Mouse (Mus musculus) adrenal gland, postnatal 4 days (tissue): ENCODE measurements at regions not wholly inside any gene's neighbourhood (a gene's known extent, or its start where the extent isn't known, plus 50 kb on each side); places are given as distances from the start of the nearest gene placed in this dataset.
A peak's percentile ranks its signal among the peaks of the same experiment; 100 is the strongest.
"Not testable (repeated sequence)": the region's sequence is repeated elsewhere in the genome, so short reads cannot be mapped to it uniquely, and the experiment has no call there.

ENCODE experiments used
- DNase-seq, 2 experiments: peaks; one replicate each; pipeline ENCODE4 v3.0.0; 2021 to 2022; ENCODE audit warnings: low spot score in 2 of 2, mixed read lengths in 2 of 2

GRCm38 (mm10) chr13:3341416-3341815, 196.4 kb upstream of the Gdi2 start:
- no peak for DNase-seq

DNA sequence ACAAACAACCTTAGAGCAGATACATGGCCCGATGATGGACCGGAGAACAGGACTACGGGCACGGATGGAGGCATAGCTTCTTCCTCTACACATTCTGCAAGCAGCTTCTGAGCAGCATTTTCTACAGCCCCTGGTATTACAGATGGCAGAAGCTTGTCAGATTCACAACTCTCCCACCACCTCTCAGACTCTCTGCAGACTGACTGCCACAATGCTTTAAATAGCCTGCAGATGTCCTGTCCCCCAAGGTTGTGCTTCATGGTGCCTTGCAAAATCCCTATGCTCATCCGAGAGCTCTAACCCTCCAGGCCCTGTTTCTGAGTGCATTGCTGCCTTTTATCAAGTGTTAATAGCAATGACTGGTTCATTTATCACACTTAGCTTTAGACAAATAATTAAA, 194.3 kb upstream of the Gdi2 start:
- no peak for DNase-seq

DNA sequence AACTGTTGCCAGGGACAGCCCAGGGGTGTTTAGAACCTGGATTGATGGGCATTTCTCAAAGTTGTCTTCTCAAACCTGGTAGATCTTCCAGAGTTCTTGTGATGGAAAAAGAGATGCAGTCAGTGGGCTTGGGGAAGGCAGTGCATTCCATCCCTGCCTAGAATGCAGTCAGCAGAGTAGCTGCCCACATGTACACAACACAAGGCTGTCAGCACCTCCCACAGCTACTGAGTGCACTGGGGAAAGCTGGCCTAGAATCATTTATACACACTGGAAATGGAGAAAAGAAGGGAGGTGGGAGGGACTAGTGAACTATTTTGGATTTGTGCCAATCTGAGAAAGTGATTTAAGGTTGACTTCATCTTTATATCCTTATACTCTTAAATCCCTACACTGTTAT, 183.0 kb upstream of the Gdi2 start:
- not testable (repeated sequence) for DNase-seq

DNA sequence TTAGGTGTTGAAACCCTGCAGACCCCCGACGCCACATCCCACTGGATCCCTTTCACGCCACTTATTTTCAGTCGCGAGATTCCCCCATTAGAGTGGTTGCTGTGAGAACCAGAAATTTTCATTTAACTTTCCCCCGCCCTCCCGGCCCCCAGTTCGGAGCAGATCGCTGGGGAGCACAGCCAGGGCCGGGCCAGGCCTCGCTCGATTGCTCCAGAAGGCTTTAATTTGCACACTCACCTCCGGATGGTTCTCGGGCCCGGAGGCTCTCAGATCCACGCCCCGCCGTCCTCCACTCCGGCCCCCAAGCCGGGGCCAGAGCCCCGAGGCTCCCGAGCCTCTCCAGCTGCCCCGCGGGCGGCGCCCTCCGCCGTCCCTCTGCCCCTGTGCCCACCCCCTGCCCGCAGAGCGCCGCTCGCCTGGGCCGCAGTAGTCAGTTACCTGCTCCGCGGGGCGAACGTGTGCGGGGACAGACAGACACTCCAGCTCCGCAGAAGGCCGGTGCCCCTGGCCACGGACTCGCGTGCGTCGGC, 179.7 kb upstream of the Gdi2 start:
- no peak for DNase-seq

DNA sequence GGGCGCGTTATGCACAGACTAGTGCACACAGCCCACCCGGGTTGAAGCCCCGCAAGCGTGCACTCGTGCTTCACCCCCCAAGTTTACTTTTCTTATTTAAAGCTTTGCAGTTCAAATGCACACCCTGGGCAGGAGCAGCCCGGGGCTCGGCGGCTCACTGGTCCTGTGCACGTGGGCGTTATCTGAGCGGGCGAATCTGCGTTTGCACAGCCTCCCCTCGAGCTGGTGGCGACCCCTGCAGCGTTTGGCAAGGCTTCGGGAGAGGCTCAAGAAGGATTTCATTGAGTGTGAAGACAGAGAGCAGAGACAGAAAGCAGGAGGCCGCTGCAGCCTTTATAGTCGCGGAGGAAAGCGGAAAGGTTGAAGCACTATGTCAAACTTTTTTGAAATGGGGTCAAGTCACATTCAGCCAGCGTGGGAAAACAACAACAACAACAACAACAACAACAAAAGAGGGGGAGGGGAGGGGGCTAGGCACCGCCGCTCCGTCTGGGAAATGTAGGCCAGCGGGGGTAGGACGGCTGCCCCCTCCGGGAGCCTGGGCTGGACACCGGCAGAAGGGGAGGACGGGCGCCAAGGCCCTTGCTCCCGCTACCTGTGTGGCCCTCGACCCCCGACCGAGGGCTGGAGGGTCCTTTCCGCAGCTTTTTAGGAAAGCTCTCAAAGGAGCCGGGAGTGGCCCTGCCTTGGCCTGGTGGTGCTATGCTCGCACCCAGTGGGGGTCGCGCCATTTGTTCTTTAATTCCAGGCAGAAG, 178.7 kb upstream of the Gdi2 start:
- DNase-seq: no peak

- DNase-seq: not testable (repeated sequence)
Measured at GRCm38 (mm10) chr13:3359751-3360260, 178.1 kb upstream of the Gdi2 start.

- DNase-seq: no peak
Measured at GRCm38 (mm10) chr13:3360503-3361490, 177.1 kb upstream of the Gdi2 start.

DNA sequence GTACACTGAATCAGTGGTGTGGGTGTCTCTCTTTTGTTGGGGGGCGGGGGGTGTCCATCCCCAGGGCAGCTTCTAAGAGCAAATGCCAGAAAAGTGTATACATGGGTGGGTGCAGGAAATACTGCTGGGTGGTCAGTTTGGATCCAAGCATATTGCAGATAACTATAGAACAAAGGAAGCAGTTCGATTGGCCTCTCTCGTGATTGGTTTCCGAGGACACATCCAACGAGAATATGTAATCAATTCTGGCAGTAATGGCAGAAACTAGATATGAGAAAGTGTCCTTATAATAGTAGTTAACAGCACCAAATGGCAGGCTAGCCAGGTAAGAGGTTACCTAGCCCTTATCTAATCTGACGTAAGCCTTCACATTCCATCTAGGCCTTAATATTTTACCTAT, 165.2 kb upstream of the Gdi2 start:
- DNase-seq: no peak

DNA sequence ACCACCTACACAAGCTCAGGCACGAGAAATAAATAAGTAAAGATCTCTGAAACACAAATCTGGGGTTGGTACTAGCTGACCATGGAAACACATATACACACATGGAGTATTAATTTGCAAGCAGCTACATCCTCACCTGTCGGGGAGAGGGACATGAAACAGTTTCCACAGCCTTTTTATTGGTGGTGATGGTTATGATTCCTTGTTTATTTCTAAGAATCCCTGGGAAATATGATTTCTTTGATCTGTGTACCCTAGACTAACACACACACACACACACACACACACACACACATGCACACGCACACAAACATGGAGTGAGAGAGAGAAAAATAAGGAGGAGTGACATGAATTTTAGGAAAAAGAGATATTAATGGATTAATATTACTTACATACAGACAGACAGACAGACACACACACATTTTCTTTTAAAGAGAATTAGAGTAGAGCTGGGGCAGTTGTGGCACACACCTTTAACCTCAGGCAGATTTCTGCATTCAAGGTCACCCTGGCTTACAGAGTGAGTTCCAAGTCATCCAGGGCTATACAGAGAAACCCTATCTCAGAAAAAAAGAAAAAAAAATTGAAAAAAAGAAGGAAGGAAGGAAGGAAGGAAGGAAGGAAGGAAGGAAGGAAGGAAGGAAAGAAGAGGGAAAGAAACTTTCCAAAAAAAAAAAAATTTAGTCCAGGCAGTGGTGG, 164.2 kb upstream of the Gdi2 start:
- DNase-seq: not testable (repeated sequence)

- no peak for DNase-seq
Measured at GRCm38 (mm10) chr13:3374796-3375195, 163.1 kb upstream of the Gdi2 start.

GRCm38 (mm10) chr13:3377801-3378200, 160.1 kb upstream of the Gdi2 start:
- not testable (repeated sequence) for DNase-seq

- DNase-seq: not testable (repeated sequence)
Measured at GRCm38 (mm10) chr13:3405783-3406182, 132.1 kb upstream of the Gdi2 start.

DNA sequence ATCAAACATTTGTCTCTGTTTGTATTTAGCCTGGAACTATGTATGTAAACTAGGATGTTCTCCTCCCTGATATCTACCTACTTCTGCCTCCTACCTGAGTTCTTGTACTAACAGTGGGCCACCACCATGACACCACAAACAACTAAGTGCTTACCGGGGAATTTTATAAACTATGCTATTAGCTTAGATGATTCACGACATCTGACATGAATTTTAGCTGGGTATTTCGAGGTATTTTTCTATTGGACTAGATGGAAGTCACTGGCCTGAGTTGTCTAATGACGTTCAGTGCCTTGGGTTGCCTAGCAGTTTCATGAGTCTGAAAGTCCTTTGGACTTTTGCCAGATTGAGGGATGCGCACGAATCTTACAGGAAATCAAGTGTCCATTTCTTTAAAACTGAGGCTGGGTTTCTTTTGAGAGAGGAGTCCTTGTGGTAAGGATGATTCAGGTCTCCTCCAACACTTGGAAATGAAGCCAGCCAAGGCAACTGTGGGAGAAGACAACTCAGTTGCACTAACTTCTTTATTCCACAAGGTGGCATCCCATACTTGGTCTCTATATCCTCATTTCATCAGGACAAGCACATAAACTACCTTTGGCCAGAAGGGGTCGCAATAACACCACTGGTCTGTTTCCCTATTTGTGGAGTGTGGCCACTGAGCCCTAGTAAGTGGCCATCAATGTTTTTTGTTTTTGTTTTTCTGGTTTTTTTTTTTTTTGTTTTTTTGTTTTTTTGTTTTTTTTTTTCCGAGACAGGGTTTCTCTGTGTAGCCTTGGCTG, 131.4 kb upstream of the Gdi2 start:
- peak; percentile 8 to 68 for DNase-seq

DNA sequence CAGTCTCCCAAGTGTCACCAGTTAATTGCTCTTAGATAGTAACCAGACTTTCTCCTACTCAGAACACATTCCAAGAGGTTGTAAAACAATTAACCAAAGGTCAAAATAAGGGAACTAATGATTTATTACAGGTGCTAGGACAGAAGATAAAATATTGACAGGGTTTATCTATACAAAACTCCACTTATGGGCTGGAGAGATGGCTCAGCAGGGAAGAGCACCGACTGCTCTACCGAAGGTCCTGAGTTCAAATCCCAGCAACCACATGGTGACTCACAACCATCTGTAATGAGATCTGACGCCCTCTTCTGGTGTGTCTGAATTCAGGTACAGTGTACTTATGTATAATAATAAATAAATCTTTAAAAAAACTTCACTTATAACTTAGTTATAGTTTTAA, 127.6 kb upstream of the Gdi2 start:
- DNase-seq: not testable (repeated sequence)

GRCm38 (mm10) chr13:3417026-3417425, 120.8 kb upstream of the Gdi2 start:
- DNase-seq: no peak

- not testable (repeated sequence) for DNase-seq
Measured at GRCm38 (mm10) chr13:3455374-3455773, 82.5 kb upstream of the Gdi2 start.

DNA sequence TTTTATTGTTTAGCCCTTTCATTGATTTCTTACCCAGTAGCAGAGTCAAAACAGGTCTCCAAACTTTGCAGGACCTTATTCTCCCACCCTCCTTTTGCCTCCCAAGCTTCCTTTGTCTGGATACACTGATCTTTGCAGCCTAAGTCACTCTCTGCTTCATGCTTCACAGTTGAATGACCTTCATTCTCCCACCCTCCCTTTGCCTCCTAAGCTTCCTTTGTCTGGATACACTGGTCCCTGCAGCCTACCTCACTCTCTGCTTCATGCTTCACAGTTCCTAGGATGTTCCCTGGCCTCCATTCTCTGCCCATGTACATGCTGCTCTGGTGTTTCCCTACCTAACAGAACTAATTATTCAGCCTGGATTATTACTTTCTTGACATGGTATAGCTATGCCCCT, 61.0 kb upstream of the Gdi2 start:
- DNase-seq: no peak

DNA sequence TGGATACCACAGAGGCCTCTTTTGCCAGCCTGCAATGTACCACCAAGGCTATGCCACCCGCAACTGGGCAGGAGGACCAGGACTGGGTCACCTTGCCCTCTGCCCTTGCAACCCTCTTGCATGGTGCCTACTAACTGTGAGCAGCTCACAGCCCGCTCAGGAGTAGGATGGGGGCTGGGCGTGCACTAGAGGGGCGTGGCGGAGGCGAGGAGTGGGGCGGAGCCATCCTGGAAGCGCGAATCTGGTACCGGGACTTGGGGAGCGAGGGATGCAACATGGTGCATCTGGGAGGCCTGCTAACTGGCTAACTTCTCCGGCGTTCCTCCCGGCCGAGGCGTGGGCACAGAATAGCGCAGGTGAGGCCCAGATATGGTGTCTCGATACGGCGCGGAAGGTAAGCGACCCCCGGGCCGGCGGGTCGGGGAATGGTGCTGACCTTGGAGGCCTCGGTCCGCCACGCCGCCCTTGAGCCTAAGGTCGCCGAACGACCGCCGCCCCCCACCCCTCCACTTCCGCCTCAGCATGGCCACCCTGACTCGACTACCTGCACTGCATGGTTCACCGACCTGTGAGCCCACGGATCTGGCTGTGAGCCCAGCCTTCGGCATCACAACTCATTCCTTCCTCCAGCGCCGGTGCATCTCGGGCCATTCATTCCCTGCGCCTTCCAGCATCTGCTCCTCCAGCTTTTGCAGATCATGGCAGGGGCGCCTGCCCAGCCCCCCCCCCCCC, 59.7 kb upstream of the Gdi2 start:
- DNase-seq: no peak
